Mouse (Mus musculus) T-helper 1 cell (primary cell): ENCODE data around the gene Gm8773.

ENCODE experiments used
- in situ Hi-C: fragments of 300-600 bp; cut with MboI, MseI; formaldehyde crosslinking; loops from one replicate; pipeline ENCODE4 v1.15.1; 2025; ENCODE audit warnings: high pct_unique_total_duplicates

Gene Gm8773

GRCm38 (mm10) chr5:5573749-5574317 lies at the start of gene Gm8773:
Gene Gm8773 (plus strand): TSS chr5:5573799.
- in situ Hi-C loops: no loop called here

GRCm38 (mm10) chr5:5533656-5534420 lies 39.8 kb upstream of the Gm8773 start:
- in situ Hi-C loops: no loop called here

- in situ Hi-C loops: no loop called here
Measured at GRCm38 (mm10) chr5:5536131-5536530, 37.5 kb upstream of the Gm8773 start.

GRCm38 (mm10) chr5:5539771-5540170 lies 33.8 kb upstream of the Gm8773 start:
- in situ Hi-C loops: no loop called here

- in situ Hi-C loops: no loop called here
Measured at GRCm38 (mm10) chr5:5540385-5540784, 33.2 kb upstream of the Gm8773 start.

GRCm38 (mm10) chr5:5551110-5551509 lies 22.5 kb upstream of the Gm8773 start:
- in situ Hi-C loops: no loop called here

- in situ Hi-C loops: loop anchor here (5.0 kb wide), 1 partner anchor 47 kb away; the partner anchor contains the start of gene Cldn12
Measured at GRCm38 (mm10) chr5:5559079-5559740, 14.4 kb upstream of the Gm8773 start, which contains the start of gene Gtpbp10. Gene Gtpbp10 (minus strand): TSS chr5:5559538.

- in situ Hi-C loops: loop anchor here (5.0 kb wide), 1 partner anchor 47 kb away; the partner anchor contains the start of gene Cldn12
Measured at GRCm38 (mm10) chr5:5559798-5560197, 13.8 kb upstream of the Gm8773 start.

- in situ Hi-C loops: no loop called here
Measured at GRCm38 (mm10) chr5:5561041-5561706, 12.4 kb upstream of the Gm8773 start.

GRCm38 (mm10) chr5:5562435-5562834 lies 11.2 kb upstream of the Gm8773 start:
- in situ Hi-C loops: no loop called here

GRCm38 (mm10) chr5:5587686-5588085 lies 14.1 kb downstream of the Gm8773 start:
- in situ Hi-C loops: no loop called here

GRCm38 (mm10) chr5:5610540-5610939 lies 36.9 kb downstream of the Gm8773 start:
- in situ Hi-C loops: no loop called here

- in situ Hi-C loops: no loop called here
Measured at GRCm38 (mm10) chr5:5618329-5618728, 44.7 kb downstream of the Gm8773 start.

- in situ Hi-C loops: no loop called here
Measured at GRCm38 (mm10) chr5:5625491-5625890, 51.9 kb downstream of the Gm8773 start.
